Mouse (Mus musculus): ENCODE data around the gene Vps13d. TPM values are rescaled to one million over a fixed set of nuclear protein-coding genes. Genes with fewer than 3 reads are reported as not detected.

The Vps13d gene
- polyA plus RNA-seq, 1 experiment from 2014 or later: 8.8 TPM

- H3K9me3 ChIP-seq (replicated peaks): no peaks in the 10 kb centered on the region
- no peak overlapping the region for H3K4me2 ChIP-seq (replicated peaks)
- H3K27ac ChIP-seq (replicated peaks): no peak overlapping the region
- no peak overlapping the region for H3K9ac ChIP-seq
- no peak for ATAC-seq (ENCODE audit: insufficient number of reproducible peaks, low FRiP score, low TSS enrichment, low read depth)
- 72% methylated on average over 4 of the region's 4 CpGs for WGBS
- H3K36me3 ChIP-seq: no peaks in the 10 kb centered on the region
- H3K4me1 ChIP-seq: no peaks in the 10 kb centered on the region
- no peak overlapping the region for H3K4me3 ChIP-seq (replicated peaks)
- H3K27me3 ChIP-seq: no peaks in the 10 kb centered on the region
Measured at GRCm38 (mm10) chr4:145224613-145225012, 29.8 kb upstream of the Vps13d start.

GRCm38 (mm10) chr4:145222064-145222463 is 27.3 kb upstream of the Vps13d start:
- H3K36me3 ChIP-seq: no peaks in the 10 kb centered on the region
- no peak overlapping the region for H3K9ac ChIP-seq
- ATAC-seq (ENCODE audit: insufficient number of reproducible peaks, low FRiP score, low TSS enrichment, low read depth): 0 out of 2 replicates have a peak, but pooled peaks have one; percentile 16
- no peaks in the 10 kb centered on the region for H3K9me3 ChIP-seq (replicated peaks)
- no peak overlapping the region for H3K27ac ChIP-seq (replicated peaks)
- 75% methylated on average over 8 of the region's 8 CpGs for WGBS
- no peaks in the 10 kb centered on the region for H3K4me1 ChIP-seq
- H3K4me2 ChIP-seq (replicated peaks): no peak overlapping the region
- no peaks in the 10 kb centered on the region for H3K27me3 ChIP-seq
- no peak overlapping the region for H3K4me3 ChIP-seq (replicated peaks)

- Histone ChIP-seq H3K4me3 (replicated peaks) (no peak overlapping the region), H3K27me3 (no peaks in the 10 kb centered on the region)
Measured at GRCm38 (mm10) chr4:145221379-145221778, 26.6 kb upstream of the Vps13d start.

GRCm38 (mm10) chr4:145220001-145220400 is 25.2 kb upstream of the Vps13d start:
- 59% methylated on average over 1 of the region's 1 CpGs for WGBS
- no peak for ATAC-seq (ENCODE audit: insufficient number of reproducible peaks, low FRiP score, low TSS enrichment, low read depth)
- no peak overlapping the region for H3K9ac ChIP-seq
- no peak overlapping the region for H3K4me2 ChIP-seq (replicated peaks)
- H3K4me3 ChIP-seq (replicated peaks): no peak overlapping the region
- H3K9me3 ChIP-seq (replicated peaks): no peaks in the 10 kb centered on the region
- H3K27me3 ChIP-seq: no peaks in the 10 kb centered on the region
- no peaks in the 10 kb centered on the region for H3K4me1 ChIP-seq
- no peak overlapping the region for H3K27ac ChIP-seq (replicated peaks)
- no peaks in the 10 kb centered on the region for H3K36me3 ChIP-seq

More at GRCm38 (mm10) chr4:145221379-145221778, 26.6 kb upstream of the Vps13d start:
- no peak for ATAC-seq (ENCODE audit: insufficient number of reproducible peaks, low FRiP score, low TSS enrichment, low read depth)
- no peaks in the 10 kb centered on the region for H3K9me3 ChIP-seq (replicated peaks)
- H3K27ac ChIP-seq (replicated peaks): no peak overlapping the region
- WGBS: 55% methylated on average over 2 of the region's 2 CpGs
- H3K4me2 ChIP-seq (replicated peaks): no peak overlapping the region
- H3K9ac ChIP-seq: no peak overlapping the region
- H3K4me1 ChIP-seq: no peaks in the 10 kb centered on the region
- H3K36me3 ChIP-seq: no peaks in the 10 kb centered on the region

GRCm38 (mm10) chr4:145219240-145219985 is 24.6 kb upstream of the Vps13d start:
- Histone ChIP-seq H3K27ac (replicated peaks) (no peak overlapping the region), H3K4me2 (replicated peaks) (no peak overlapping the region), H3K9me3 (replicated peaks) (no peaks in the 10 kb centered on the region), H3K27me3 (no peaks in the 10 kb centered on the region), H3K4me3 (replicated peaks) (no peak overlapping the region), H3K4me1 (no peaks in the 10 kb centered on the region), H3K9ac (no peak overlapping the region), H3K36me3 (no peaks in the 10 kb centered on the region)
- no peak for ATAC-seq (ENCODE audit: insufficient number of reproducible peaks, low FRiP score, low TSS enrichment, low read depth)
- 57% methylated on average over 15 of the region's 15 CpGs for WGBS

GRCm38 (mm10) chr4:145217837-145218236 is 23.0 kb upstream of the Vps13d start:
- H3K27me3 ChIP-seq: no peaks in the 10 kb centered on the region
- 60% methylated on average over 5 of the region's 5 CpGs for WGBS
- H3K36me3 ChIP-seq: no peaks in the 10 kb centered on the region

GRCm38 (mm10) chr4:145217046-145217445 is 22.2 kb upstream of the Vps13d start:
- Histone ChIP-seq H3K4me3 (replicated peaks) (no peak overlapping the region), H3K4me2 (replicated peaks) (no peak overlapping the region), H3K27ac (replicated peaks) (no peak overlapping the region), H3K27me3 (no peaks in the 10 kb centered on the region), H3K4me1 (no peaks in the 10 kb centered on the region), H3K9ac (no peak overlapping the region), H3K9me3 (replicated peaks) (no peaks in the 10 kb centered on the region), H3K36me3 (no peaks in the 10 kb centered on the region)
- WGBS: 73% methylated on average over 6 of the region's 6 CpGs
- ATAC-seq (ENCODE audit: insufficient number of reproducible peaks, low FRiP score, low TSS enrichment, low read depth): no peak

More at GRCm38 (mm10) chr4:145217837-145218236, 23.0 kb upstream of the Vps13d start:
- no peak for ATAC-seq (ENCODE audit: insufficient number of reproducible peaks, low FRiP score, low TSS enrichment, low read depth)
- H3K27ac ChIP-seq (replicated peaks): no peak overlapping the region
- H3K9ac ChIP-seq: no peak overlapping the region
- no peak overlapping the region for H3K4me3 ChIP-seq (replicated peaks)
- no peaks in the 10 kb centered on the region for H3K9me3 ChIP-seq (replicated peaks)
- no peaks in the 10 kb centered on the region for H3K4me1 ChIP-seq
- H3K4me2 ChIP-seq (replicated peaks): no peak overlapping the region

GRCm38 (mm10) chr4:145215396-145215795 is 20.6 kb upstream of the Vps13d start:
- H3K36me3 ChIP-seq: no peaks in the 10 kb centered on the region
- 77% methylated on average over 2 of the region's 2 CpGs for whole genome bisulfite sequencing
- no peak for ATAC-seq (ENCODE audit: insufficient number of reproducible peaks, low FRiP score, low TSS enrichment, low read depth)
- H3K4me2 ChIP-seq (replicated peaks): no peak overlapping the region
- no peak overlapping the region for H3K4me3 ChIP-seq (replicated peaks)
- H3K27ac ChIP-seq (replicated peaks): no peak overlapping the region
- H3K27me3 ChIP-seq: no peaks in the 10 kb centered on the region
- H3K9me3 ChIP-seq (replicated peaks): no peaks in the 10 kb centered on the region
- H3K9ac ChIP-seq: no peak overlapping the region
- H3K4me1 ChIP-seq: no peaks in the 10 kb centered on the region

- Histone ChIP-seq H3K27ac (replicated peaks) (no peak overlapping the region), H3K4me3 (replicated peaks) (no peak overlapping the region)
- 43% methylated on average over 6 of the region's 6 CpGs for WGBS
Measured at GRCm38 (mm10) chr4:145214786-145215174, 20.0 kb upstream of the Vps13d start.

GRCm38 (mm10) chr4:145213999-145214785 is 19.4 kb upstream of the Vps13d start:
- WGBS: 36% methylated on average over 8 of the region's 8 CpGs
- Histone ChIP-seq H3K4me2 (replicated peaks) (no peak overlapping the region), H3K9me3 (replicated peaks) (no peaks in the 10 kb centered on the region), H3K4me3 (replicated peaks) (no peak overlapping the region), H3K36me3 (no peaks in the 10 kb centered on the region), H3K9ac (no peak overlapping the region), H3K27ac (replicated peaks) (no peak overlapping the region), H3K4me1 (peaks cover 3% of the 10 kb centered on the region; the same call in 1 of the 2 replicates), H3K27me3 (no peaks in the 10 kb centered on the region)
- ATAC-seq (ENCODE audit: insufficient number of reproducible peaks, low FRiP score, low TSS enrichment, low read depth): peak; percentile 68

More at GRCm38 (mm10) chr4:145214786-145215174, 20.0 kb upstream of the Vps13d start:
- Histone ChIP-seq H3K27me3 (no peaks in the 10 kb centered on the region), H3K9ac (no peak overlapping the region), H3K36me3 (no peaks in the 10 kb centered on the region), H3K4me2 (replicated peaks) (no peak overlapping the region), H3K4me1 (peaks cover under 1% of the 10 kb centered on the region; the same call in 1 of the 2 replicates), H3K9me3 (replicated peaks) (no peaks in the 10 kb centered on the region)
- ATAC-seq (ENCODE audit: insufficient number of reproducible peaks, low FRiP score, low TSS enrichment, low read depth): no peak; the same call in 1 of the 2 replicates

GRCm38 (mm10) chr4:145211076-145211475 is 16.3 kb upstream of the Vps13d start:
- no peak overlapping the region for H3K4me3 ChIP-seq (replicated peaks)
- no peaks in the 10 kb centered on the region for H3K27me3 ChIP-seq
- no peak overlapping the region for H3K4me2 ChIP-seq (replicated peaks)
- H3K9me3 ChIP-seq (replicated peaks): no peaks in the 10 kb centered on the region
- ATAC-seq (ENCODE audit: insufficient number of reproducible peaks, low FRiP score, low TSS enrichment, low read depth): no peak
- peaks cover 3% of the 10 kb centered on the region; the same call in 1 of the 2 replicates for H3K4me1 ChIP-seq
- no peak overlapping the region for H3K27ac ChIP-seq (replicated peaks)
- WGBS: 71% methylated on average over 2 of the region's 2 CpGs
- H3K9ac ChIP-seq: no peak overlapping the region
- no peaks in the 10 kb centered on the region for H3K36me3 ChIP-seq
